Mouse (Mus musculus) lung, postnatal 0 days (tissue): ENCODE measurements around the gene Alg12.
A peak's percentile ranks its signal among the peaks of the same experiment; 100 is the strongest.

ENCODE experiments used
- CTCF ChIP-seq: IDR thresholded peaks from 2 replicates; pipeline ENCODE4 v1.5.1; 2016; ENCODE audit warnings: antibody characterized with exemption, mild to moderate bottlenecking
- EP300 ChIP-seq: IDR thresholded peaks from 2 replicates; pipeline ENCODE4 v1.6.1; 2016; ENCODE audit warnings: antibody characterized with exemption, mild to moderate bottlenecking, control low read depth

- TF ChIP-seq CTCF (peak; percentile 18; the same call in 1 of the 2 replicates), EP300 (peak; percentile 69; the same call in 1 of the 2 replicates)
Measured at GRCm38 (mm10) chr15:88863695-88864231, 44.6 kb upstream of the Alg12 start.
